Mouse (Mus musculus) liver, postnatal 0 days (tissue): Measurements from ENCODE around the gene Tshz3.

Experiments used
- CTCF ChIP-seq: sonication (generic); IDR thresholded peaks from 2 replicates; pipeline ENCODE4 v1.5.1; 2016; ENCODE audit warnings: antibody characterized with exemption, low read depth
- EP300 ChIP-seq: IDR thresholded peaks from 2 replicates; pipeline ENCODE4 v1.6.1; 2016; ENCODE audit warnings: antibody characterized with exemption, low read depth, mild to moderate bottlenecking

DNA sequence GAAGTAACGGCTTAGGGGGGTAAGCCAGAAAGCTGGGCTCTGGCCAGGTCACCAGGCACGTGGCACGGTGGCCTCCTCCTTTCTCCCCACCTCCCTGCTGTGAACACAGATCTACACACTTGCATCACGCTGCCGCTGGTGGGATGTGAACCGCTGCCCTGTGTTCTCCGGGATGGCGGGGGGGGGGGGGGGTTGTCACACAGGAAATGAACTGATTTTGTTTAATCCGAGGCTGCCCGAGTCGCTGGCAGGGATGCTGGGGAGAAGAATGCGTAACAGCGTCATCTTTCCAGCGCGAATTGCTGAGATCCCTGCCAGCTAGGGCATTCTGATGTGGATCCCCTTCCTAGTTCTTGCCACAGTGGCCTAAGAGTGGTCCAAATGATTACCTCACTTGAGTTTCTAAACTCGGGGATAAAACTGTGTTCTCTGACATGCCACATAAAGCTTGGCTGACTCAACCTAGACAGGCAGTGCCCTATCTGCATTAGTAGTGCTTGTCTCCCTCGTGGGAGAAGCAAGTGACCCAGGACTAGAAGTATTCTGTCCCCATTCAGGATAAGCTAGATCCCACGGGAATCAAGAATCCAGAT, 18.0 kb upstream of the Tshz3 start:
- no peak for TF ChIP-seq CTCF
- TF ChIP-seq EP300 = no peak
